Mouse (Mus musculus): ENCODE results near the gene Adam11.
A peak's percentile ranks its signal among the peaks of the same experiment; 100 is the strongest.

DNA sequence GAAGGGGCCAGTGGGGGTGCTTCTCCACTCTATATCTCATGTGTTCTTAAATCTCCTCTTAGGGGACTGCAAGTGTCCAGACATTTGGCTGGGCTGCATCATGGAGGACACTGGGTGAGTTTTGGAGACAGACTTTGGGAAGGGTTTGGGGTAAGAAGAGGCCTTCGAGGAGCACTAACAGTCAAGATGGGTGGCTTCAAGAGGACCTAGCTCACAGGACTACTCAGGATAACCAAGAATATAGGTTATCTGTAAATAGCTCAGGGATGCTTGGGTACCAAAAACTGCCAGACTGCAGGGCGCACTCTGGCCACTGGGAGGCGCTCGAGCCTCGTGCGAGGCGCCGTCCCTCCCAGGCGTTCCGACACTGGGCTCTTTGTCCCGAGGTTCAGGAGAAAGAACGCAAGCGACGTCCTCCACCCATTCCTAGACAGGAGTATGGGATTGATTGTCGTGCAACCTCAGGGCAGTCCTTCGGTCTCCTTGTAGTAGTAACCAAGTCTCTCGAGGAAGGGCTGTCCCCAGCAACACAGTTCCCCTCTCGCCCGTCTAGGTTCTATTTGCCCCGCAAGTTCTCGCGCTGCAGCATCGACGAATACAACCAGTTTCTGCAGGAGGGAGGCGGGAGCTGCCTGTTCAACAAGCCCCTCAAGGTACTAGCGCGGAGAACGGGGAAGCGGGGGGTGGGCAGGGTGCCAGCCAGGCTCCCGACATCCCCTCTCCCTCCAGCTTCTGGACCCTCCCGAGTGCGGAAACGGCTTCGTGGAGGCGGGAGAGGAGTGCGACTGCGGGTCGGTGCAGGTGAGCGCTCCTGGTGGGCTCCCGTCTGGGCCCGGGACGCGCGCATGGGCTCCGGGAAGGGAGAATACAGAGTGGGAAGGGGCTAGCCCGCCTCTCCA, 12.7 kb downstream of the Adam11 start:
- TF ChIP-seq POLR2A (IDR thresholded peaks at IDR 0.05; ENCODE audit: insufficient read depth, low read depth, low read length): no peak
- TF ChIP-seq CTCF (IDR thresholded peaks at IDR 0.05; ENCODE audit: insufficient read depth, low read depth, low read length): peak; percentile 97
